Mouse (Mus musculus) splenic B cell, adult 2 months (primary cell): Measurements from ENCODE around the gene Ablim1.

Source experiments
- DNase-seq: peaks from one replicate; pipeline ENCODE4 v3.0.0-alpha.2; 2011; ENCODE audit warnings: low read depth, low spot score
- H3K27me3 ChIP-seq: 2 replicates; pipeline ENCODE4 v1.6.1; 2012; ENCODE audit warnings: mild to moderate bottlenecking, low read length, moderate library complexity, mixed read lengths; ENCODE audit not compliant: control insufficient read depth, poor library complexity, insufficient read depth, severe bottlenecking
- H3K36me3 ChIP-seq: 2 replicates; pipeline ENCODE4 v1.6.1; 2012; ENCODE audit warnings: mild to moderate bottlenecking, low read length, moderate library complexity, mixed read lengths; ENCODE audit not compliant: control insufficient read depth, poor library complexity, insufficient read depth, severe bottlenecking

Ablim1 gene

GRCm38 (mm10) chr19:57131366-57131765, 183.4 kb downstream of the Ablim1 start:
- H3K36me3 ChIP-seq, result no peaks in the 10 kb centered on the region
- peak; percentile 80 for DNase-seq
- H3K27me3 ChIP-seq, result no peaks in the 10 kb centered on the region

GRCm38 (mm10) chr19:57130591-57130990, 184.1 kb downstream of the Ablim1 start:
- Histone ChIP-seq H3K36me3 (no peaks in the 10 kb centered on the region), H3K27me3 (no peaks in the 10 kb centered on the region)
- DNase-seq, result no peak

- DNase-seq, result no peak
- H3K36me3 ChIP-seq, result no peaks in the 10 kb centered on the region
- no peaks in the 10 kb centered on the region for H3K27me3 ChIP-seq
Observed at GRCm38 (mm10) chr19:57129729-57130128, 185.0 kb downstream of the Ablim1 start.

GRCm38 (mm10) chr19:57128037-57128436, 186.7 kb downstream of the Ablim1 start:
- no peak for DNase-seq
- Histone ChIP-seq H3K36me3 (no peaks in the 10 kb centered on the region), H3K27me3 (no peaks in the 10 kb centered on the region)

- no peaks in the 10 kb centered on the region for H3K27me3 ChIP-seq
- DNase-seq, result no peak
- H3K36me3 ChIP-seq, result no peaks in the 10 kb centered on the region
Observed at GRCm38 (mm10) chr19:57127523-57127922, 187.2 kb downstream of the Ablim1 start.

- H3K27me3 ChIP-seq, result no peaks in the 10 kb centered on the region
- H3K36me3 ChIP-seq, result no peaks in the 10 kb centered on the region
- no peak for DNase-seq
Observed at GRCm38 (mm10) chr19:57126950-57127349, 187.8 kb downstream of the Ablim1 start.

- no peaks in the 10 kb centered on the region for H3K36me3 ChIP-seq
- H3K27me3 ChIP-seq, result no peaks in the 10 kb centered on the region
- no peak for DNase-seq
Observed at GRCm38 (mm10) chr19:57124906-57125305, 189.8 kb downstream of the Ablim1 start.

GRCm38 (mm10) chr19:57124138-57124519, 190.6 kb downstream of the Ablim1 start:
- Histone ChIP-seq H3K36me3 (no peaks in the 10 kb centered on the region), H3K27me3 (no peaks in the 10 kb centered on the region)
- DNase-seq, result no peak

GRCm38 (mm10) chr19:57123503-57124137, 191.1 kb downstream of the Ablim1 start:
- no peaks in the 10 kb centered on the region for H3K27me3 ChIP-seq
- H3K36me3 ChIP-seq, result no peaks in the 10 kb centered on the region
- peak; percentile 85 for DNase-seq

- H3K36me3 ChIP-seq, result no peaks in the 10 kb centered on the region
- DNase-seq, result no peak
Observed at GRCm38 (mm10) chr19:57122261-57122660, 192.5 kb downstream of the Ablim1 start.

GRCm38 (mm10) chr19:57121036-57121435, 193.7 kb downstream of the Ablim1 start:
- DNase-seq, result peak; percentile 72
- Histone ChIP-seq H3K27me3 (no peaks in the 10 kb centered on the region), H3K36me3 (no peaks in the 10 kb centered on the region)

More at GRCm38 (mm10) chr19:57122261-57122660, 192.5 kb downstream of the Ablim1 start:
- no peaks in the 10 kb centered on the region for H3K27me3 ChIP-seq

GRCm38 (mm10) chr19:57119661-57120060, 195.1 kb downstream of the Ablim1 start:
- peak; percentile 77 for DNase-seq
- H3K27me3 ChIP-seq, result no peaks in the 10 kb centered on the region
- no peaks in the 10 kb centered on the region for H3K36me3 ChIP-seq

- no peaks in the 10 kb centered on the region for H3K27me3 ChIP-seq
- peak; percentile 96 for DNase-seq
- peaks cover 3% of the 10 kb centered on the region; the same call in 1 of the 2 replicates for H3K36me3 ChIP-seq
Observed at GRCm38 (mm10) chr19:57118785-57119565, 195.7 kb downstream of the Ablim1 start.

- Histone ChIP-seq H3K36me3 (peaks cover 3% of the 10 kb centered on the region; the same call in 1 of the 2 replicates), H3K27me3 (no peaks in the 10 kb centered on the region)
- peak; percentile 49 for DNase-seq
Observed at GRCm38 (mm10) chr19:57117751-57118150, 197.0 kb downstream of the Ablim1 start.

- peaks cover 4% of the 10 kb centered on the region; the same call in 1 of the 2 replicates for H3K36me3 ChIP-seq
- no peaks in the 10 kb centered on the region for H3K27me3 ChIP-seq
- peak; percentile 42 for DNase-seq
Observed at GRCm38 (mm10) chr19:57116871-57117501, 197.7 kb downstream of the Ablim1 start.
